Mouse (Mus musculus) ES-Bruce4 (cell line): ENCODE results near the gene Tcte2.

Experiments used
- CTCF ChIP-seq: IDR thresholded peaks from one replicate; pipeline ENCODE4 v1.8.1; 2011; ENCODE audit warnings: low read depth, low read length
- EP300 ChIP-seq: IDR thresholded peaks from 2 replicates; pipeline ENCODE4 v1.6.1; 2011; ENCODE audit warnings: low read depth, low read length; ENCODE audit not compliant: insufficient read depth

DNA sequence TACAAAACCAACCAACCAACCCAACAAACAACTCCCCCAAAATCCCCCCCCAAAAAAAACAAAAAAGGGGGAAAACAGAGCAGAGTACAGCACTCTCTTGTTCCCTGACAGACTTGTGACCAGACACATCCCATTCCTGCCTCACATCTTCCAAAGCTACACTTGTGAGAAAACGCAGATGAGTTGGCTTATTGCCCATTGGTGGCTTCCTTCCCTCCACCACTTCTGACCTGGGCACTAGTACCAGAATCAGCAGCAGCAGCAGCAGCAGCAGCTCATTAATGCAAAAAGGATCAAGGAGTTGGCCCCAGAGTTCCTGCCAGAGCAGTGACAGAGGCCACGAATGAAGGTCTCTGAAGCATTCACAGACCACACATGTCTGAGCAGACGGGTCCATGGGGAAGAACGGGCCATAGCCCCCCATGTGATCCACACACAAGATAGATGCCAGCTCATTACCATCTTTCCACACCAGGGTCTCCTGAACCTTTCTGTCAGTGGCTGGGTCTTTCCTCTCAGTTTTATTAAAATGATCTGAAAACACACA is 36.5 kb downstream of the Tcte2 start:
- TF ChIP-seq EP300 = no peak
- TF ChIP-seq CTCF = no peak
